Mouse (Mus musculus): ENCODE measurements at regions not wholly inside any gene's neighbourhood (a gene's known extent, or its start where the extent isn't known, plus 50 kb on each side); places are given as distances from the start of the nearest gene placed in this dataset.
A peak's percentile ranks its signal among the peaks of the same experiment; 100 is the strongest.

GRCm38 (mm10) chr14:100558378-100558777, 273.9 kb upstream of the Klf12 start:
- Histone ChIP-seq H3K4me1 (ENCODE audit: control insufficient read depth, insufficient read depth, low read length) (no peaks in the 10 kb centered on the region), H3K27me3 (ENCODE audit: control insufficient read depth, insufficient read depth, low read length) (no peaks in the 10 kb centered on the region), H3K9me3 (ENCODE audit: control insufficient read depth, low read length) (no peaks in the 10 kb centered on the region), H3K9ac (ENCODE audit: low read length) (no peak overlapping the region), H3K36me3 (ENCODE audit: control insufficient read depth, insufficient read depth, low read length) (no peaks in the 10 kb centered on the region), H3K27ac (ENCODE audit: low read depth, low read length) (no peak overlapping the region), H3K4me3 (ENCODE audit: low read depth, low read length) (no peak overlapping the region), H3K4me2 (no peak overlapping the region)
- peak; percentile 84 for DNase-seq (ENCODE audit: low spot score, missing footprints)
- 43% methylated on average over 4 of the region's 4 CpGs for WGBS
- peak; percentile 38; the same call in 1 of the 2 replicates for ATAC-seq (ENCODE audit: low FRiP score)

GRCm38 (mm10) chr14:100552466-100552865, 268.0 kb upstream of the Klf12 start:
- DNase-seq (ENCODE audit: low spot score, missing footprints) (no peak), ATAC-seq (ENCODE audit: low FRiP score) (no peak)
- H3K4me2 ChIP-seq = no peak overlapping the region
- 81% methylated on average over 2 of the region's 2 CpGs for WGBS
- H3K4me1 ChIP-seq (ENCODE audit: control insufficient read depth, insufficient read depth, low read length) = no peaks in the 10 kb centered on the region
- H3K27ac ChIP-seq (ENCODE audit: low read depth, low read length) = no peak overlapping the region
- H3K9me3 ChIP-seq (ENCODE audit: control insufficient read depth, low read length) = no peaks in the 10 kb centered on the region
- no peaks in the 10 kb centered on the region for H3K27me3 ChIP-seq (ENCODE audit: control insufficient read depth, insufficient read depth, low read length)
- H3K36me3 ChIP-seq (ENCODE audit: control insufficient read depth, insufficient read depth, low read length) = no peaks in the 10 kb centered on the region
- H3K4me3 ChIP-seq (ENCODE audit: low read depth, low read length) = no peak overlapping the region
- H3K9ac ChIP-seq (ENCODE audit: low read length) = no peak overlapping the region

- H3K4me1 ChIP-seq (ENCODE audit: control insufficient read depth, insufficient read depth, low read length) = no peaks in the 10 kb centered on the region
- H3K9ac ChIP-seq (ENCODE audit: low read length) = no peak overlapping the region
- H3K9me3 ChIP-seq (ENCODE audit: control insufficient read depth, low read length) = no peaks in the 10 kb centered on the region
- H3K36me3 ChIP-seq (ENCODE audit: control insufficient read depth, insufficient read depth, low read length) = no peaks in the 10 kb centered on the region
- 81% methylated on average over 3 of the region's 3 CpGs for WGBS
- H3K4me3 ChIP-seq (ENCODE audit: low read depth, low read length) = no peak overlapping the region
- DNase-seq (ENCODE audit: low spot score, missing footprints) = no peak
- H3K27me3 ChIP-seq (ENCODE audit: control insufficient read depth, insufficient read depth, low read length) = no peaks in the 10 kb centered on the region
- no peak overlapping the region for H3K27ac ChIP-seq (ENCODE audit: low read depth, low read length)
- H3K4me2 ChIP-seq = no peak overlapping the region
- no peak for ATAC-seq (ENCODE audit: low FRiP score)
Measured at GRCm38 (mm10) chr14:100550266-100550665, 265.8 kb upstream of the Klf12 start.

GRCm38 (mm10) chr14:100530217-100530616, 245.7 kb upstream of the Klf12 start:
- H3K4me2 ChIP-seq = no peak overlapping the region
- H3K27me3 ChIP-seq (ENCODE audit: control insufficient read depth, insufficient read depth, low read length) = no peaks in the 10 kb centered on the region
- ATAC-seq (ENCODE audit: low FRiP score) (no peak), DNase-seq (ENCODE audit: low spot score, missing footprints) (no peak)
- H3K9me3 ChIP-seq (ENCODE audit: control insufficient read depth, low read length) = no peaks in the 10 kb centered on the region
- WGBS = 89% methylated on average over 2 of the region's 2 CpGs
- H3K4me3 ChIP-seq (ENCODE audit: low read depth, low read length) = no peak overlapping the region
- H3K4me1 ChIP-seq (ENCODE audit: control insufficient read depth, insufficient read depth, low read length) = no peaks in the 10 kb centered on the region
- H3K36me3 ChIP-seq (ENCODE audit: control insufficient read depth, insufficient read depth, low read length) = no peaks in the 10 kb centered on the region
- no peak overlapping the region for H3K27ac ChIP-seq (ENCODE audit: low read depth, low read length)
- H3K9ac ChIP-seq (ENCODE audit: low read length) = no peak overlapping the region

- Histone ChIP-seq H3K27ac (ENCODE audit: low read depth, low read length) (no peak overlapping the region), H3K4me2 (no peak overlapping the region), H3K9ac (ENCODE audit: low read length) (no peak overlapping the region), H3K4me3 (ENCODE audit: low read depth, low read length) (no peak overlapping the region), H3K9me3 (ENCODE audit: control insufficient read depth, low read length) (no peaks in the 10 kb centered on the region), H3K36me3 (ENCODE audit: control insufficient read depth, insufficient read depth, low read length) (no peaks in the 10 kb centered on the region), H3K27me3 (ENCODE audit: control insufficient read depth, insufficient read depth, low read length) (no peaks in the 10 kb centered on the region), H3K4me1 (ENCODE audit: control insufficient read depth, insufficient read depth, low read length) (no peaks in the 10 kb centered on the region)
- ATAC-seq (ENCODE audit: low FRiP score) = no peak
- no peak for DNase-seq (ENCODE audit: low spot score, missing footprints)
- WGBS = 90% methylated on average over 1 of the region's 1 CpGs
Measured at GRCm38 (mm10) chr14:100529758-100530157, 245.3 kb upstream of the Klf12 start.

- Histone ChIP-seq H3K9me3 (ENCODE audit: control insufficient read depth, low read length) (no peaks in the 10 kb centered on the region), H3K36me3 (ENCODE audit: control insufficient read depth, insufficient read depth, low read length) (no peaks in the 10 kb centered on the region), H3K27me3 (ENCODE audit: control insufficient read depth, insufficient read depth, low read length) (no peaks in the 10 kb centered on the region), H3K4me2 (no peak overlapping the region), H3K27ac (ENCODE audit: low read depth, low read length) (no peak overlapping the region), H3K4me1 (ENCODE audit: control insufficient read depth, insufficient read depth, low read length) (no peaks in the 10 kb centered on the region), H3K4me3 (ENCODE audit: low read depth, low read length) (no peak overlapping the region), H3K9ac (ENCODE audit: low read length) (no peak overlapping the region)
- 56% methylated on average over 2 of the region's 2 CpGs for WGBS
- DNase-seq (ENCODE audit: low spot score, missing footprints) (no peak), ATAC-seq (ENCODE audit: low FRiP score) (no peak)
Measured at GRCm38 (mm10) chr14:100509396-100509795, 224.9 kb upstream of the Klf12 start.

GRCm38 (mm10) chr14:100508087-100508486, 223.6 kb upstream of the Klf12 start:
- no peaks in the 10 kb centered on the region for H3K4me1 ChIP-seq (ENCODE audit: control insufficient read depth, insufficient read depth, low read length)
- H3K9ac ChIP-seq (ENCODE audit: low read length) = no peak overlapping the region
- H3K4me3 ChIP-seq (ENCODE audit: low read depth, low read length) = no peak overlapping the region
- H3K36me3 ChIP-seq (ENCODE audit: control insufficient read depth, insufficient read depth, low read length) = no peaks in the 10 kb centered on the region
- no peaks in the 10 kb centered on the region for H3K27me3 ChIP-seq (ENCODE audit: control insufficient read depth, insufficient read depth, low read length)
- no peak for DNase-seq (ENCODE audit: low spot score, missing footprints)
- WGBS = 85% methylated on average over 3 of the region's 3 CpGs
- H3K27ac ChIP-seq (ENCODE audit: low read depth, low read length) = no peak overlapping the region
- ATAC-seq (ENCODE audit: low FRiP score) = no peak
- no peak overlapping the region for H3K4me2 ChIP-seq
- H3K9me3 ChIP-seq (ENCODE audit: control insufficient read depth, low read length) = no peaks in the 10 kb centered on the region

GRCm38 (mm10) chr14:100507616-100508015, 223.1 kb upstream of the Klf12 start:
- ATAC-seq (ENCODE audit: low FRiP score) (no peak), DNase-seq (ENCODE audit: low spot score, missing footprints) (no peak)
- Histone ChIP-seq H3K36me3 (ENCODE audit: control insufficient read depth, insufficient read depth, low read length) (no peaks in the 10 kb centered on the region), H3K4me1 (ENCODE audit: control insufficient read depth, insufficient read depth, low read length) (no peaks in the 10 kb centered on the region), H3K4me2 (no peak overlapping the region), H3K27me3 (ENCODE audit: control insufficient read depth, insufficient read depth, low read length) (no peaks in the 10 kb centered on the region), H3K27ac (ENCODE audit: low read depth, low read length) (no peak overlapping the region), H3K9ac (ENCODE audit: low read length) (no peak overlapping the region), H3K4me3 (ENCODE audit: low read depth, low read length) (no peak overlapping the region), H3K9me3 (ENCODE audit: control insufficient read depth, low read length) (no peaks in the 10 kb centered on the region)

GRCm38 (mm10) chr14:100488837-100489236, 204.4 kb upstream of the Klf12 start:
- H3K4me3 ChIP-seq (ENCODE audit: low read depth, low read length) = no peak overlapping the region
- H3K4me1 ChIP-seq (ENCODE audit: control insufficient read depth, insufficient read depth, low read length) = no peaks in the 10 kb centered on the region
- H3K27ac ChIP-seq (ENCODE audit: low read depth, low read length) = no peak overlapping the region
- no peak overlapping the region for H3K4me2 ChIP-seq
- no peaks in the 10 kb centered on the region for H3K36me3 ChIP-seq (ENCODE audit: control insufficient read depth, insufficient read depth, low read length)
- H3K9ac ChIP-seq (ENCODE audit: low read length) = no peak overlapping the region
- whole genome bisulfite sequencing = 92% methylated on average over 7 of the region's 7 CpGs
- DNase-seq (ENCODE audit: low spot score, missing footprints) (peak; percentile 19), ATAC-seq (ENCODE audit: low FRiP score) (no peak)
- H3K9me3 ChIP-seq (ENCODE audit: control insufficient read depth, low read length) = no peaks in the 10 kb centered on the region
- H3K27me3 ChIP-seq (ENCODE audit: control insufficient read depth, insufficient read depth, low read length) = no peaks in the 10 kb centered on the region

- H3K27ac ChIP-seq (ENCODE audit: low read depth, low read length) = no peak overlapping the region
- DNase-seq (ENCODE audit: low spot score, missing footprints) (peak; percentile 59), ATAC-seq (ENCODE audit: low FRiP score) (no peak)
- no peak overlapping the region for H3K4me2 ChIP-seq
- H3K4me1 ChIP-seq (ENCODE audit: control insufficient read depth, insufficient read depth, low read length) = no peaks in the 10 kb centered on the region
- H3K9me3 ChIP-seq (ENCODE audit: control insufficient read depth, low read length) = no peaks in the 10 kb centered on the region
- H3K4me3 ChIP-seq (ENCODE audit: low read depth, low read length) = no peak overlapping the region
- WGBS = 77% methylated on average over 3 of the region's 3 CpGs
- H3K36me3 ChIP-seq (ENCODE audit: control insufficient read depth, insufficient read depth, low read length) = no peaks in the 10 kb centered on the region
- H3K27me3 ChIP-seq (ENCODE audit: control insufficient read depth, insufficient read depth, low read length) = no peaks in the 10 kb centered on the region
- no peak overlapping the region for H3K9ac ChIP-seq (ENCODE audit: low read length)
Measured at GRCm38 (mm10) chr14:100485489-100485888, 201.0 kb upstream of the Klf12 start.

All from midbrain, embryonic 11.5 days (tissue).